Mouse (Mus musculus) lung, postnatal 0 days (tissue): Measurements from ENCODE around the gene Olfr860.
"Not testable (repeated sequence)": the region's sequence is repeated elsewhere in the genome, so short reads cannot be mapped to it uniquely, and the experiment has no call there.

Experiments
- CTCF ChIP-seq: IDR thresholded peaks from 2 replicates; pipeline ENCODE4 v1.5.1; 2016; ENCODE audit warnings: antibody characterized with exemption, mild to moderate bottlenecking
- EP300 ChIP-seq: IDR thresholded peaks from 2 replicates; pipeline ENCODE4 v1.6.1; 2016; ENCODE audit warnings: antibody characterized with exemption, mild to moderate bottlenecking, control low read depth

DNA sequence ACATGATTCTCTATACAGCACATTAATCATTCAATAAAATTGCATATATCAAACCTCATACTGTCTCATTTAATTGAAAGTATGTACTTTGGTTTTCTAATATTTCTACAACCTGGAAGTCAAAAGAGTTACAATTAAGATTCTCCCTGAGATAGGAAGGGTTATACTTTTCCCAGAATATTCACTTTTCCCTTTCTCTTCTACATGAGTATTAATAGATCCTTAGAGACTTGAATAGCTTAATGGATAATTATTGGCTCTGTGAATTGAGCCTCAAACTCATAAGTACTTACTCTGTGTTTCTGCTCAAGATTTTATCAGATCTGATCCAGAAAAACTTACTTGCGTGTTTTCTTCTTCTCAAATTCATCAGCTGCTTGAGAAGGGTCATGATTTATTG lies 44.9 kb downstream of the Olfr860 start, which contains the start of gene Olfr859:
- not testable (repeated sequence) for TF ChIP-seq CTCF, EP300
